Comparison of ENCODE assay signal across 16 mouse cellular contexts in the genomic region with DNA sequence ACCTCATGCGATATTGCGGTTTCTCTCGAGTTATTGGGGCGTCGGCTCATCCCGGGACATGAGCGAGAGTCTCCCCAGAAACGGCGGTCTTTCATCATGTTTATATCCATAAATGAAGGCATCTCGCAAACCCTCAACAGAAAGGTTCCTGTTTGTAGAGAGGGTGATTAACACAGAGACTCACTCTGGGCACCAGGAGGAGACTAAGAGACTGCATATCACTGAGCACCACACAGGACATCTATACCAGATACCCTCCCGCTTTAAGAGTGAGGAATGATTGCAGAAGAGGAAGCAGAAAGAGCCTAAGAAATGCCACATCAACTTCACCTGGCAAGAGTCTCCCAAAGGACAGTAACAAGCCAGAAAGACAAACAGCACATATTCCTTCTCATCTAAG.
"Had no signal": no experiment of that assay in that cellular context is flagged by ENCODE, and none has a peak within 500 bp of the region (broad histone marks: within the 10 kb centered on the region; RNA-seq: fewer than 3 reads in every experiment).

No protein-coding gene starts in this region.

- H3K9me3 ChIP-seq: neural tube, embryonic 13.5 days; neural tube, embryonic 15.5 days; stomach, embryonic 15.5 days had no signal

- H3K4me3 ChIP-seq: neural tube, embryonic 13.5 days; neural tube, embryonic 15.5 days; stomach, embryonic 15.5 days had no signal

- H3K4me2 ChIP-seq: neural tube, embryonic 13.5 days; neural tube, embryonic 15.5 days; stomach, embryonic 15.5 days had no signal

- H3K27me3 ChIP-seq: neural tube, embryonic 13.5 days; neural tube, embryonic 15.5 days; stomach, embryonic 15.5 days had no signal

- DNase-seq: retina, postnatal 1 day; right cerebral cortex, adult 18-20 months; right cerebral cortex, postnatal 14 days; right cerebral cortex, postnatal 25 days; right cerebral cortex, postnatal 4 days; spleen, adult 18-20 months; thymus, adult 18-20 months; thymus, adult 2 months; thymus, postnatal 14 days; thymus, postnatal 25 days; thymus, postnatal 36 days; thymus, postnatal 4 days had no signal

- H3K36me3 ChIP-seq: stomach, embryonic 15.5 days had no signal

- H3K27ac ChIP-seq: neural tube, embryonic 13.5 days; neural tube, embryonic 15.5 days; stomach, embryonic 15.5 days; stomach, postnatal 0 days had no signal

- H3K9ac ChIP-seq: neural tube, embryonic 13.5 days; neural tube, embryonic 15.5 days; stomach, embryonic 15.5 days had no signal
